Mouse (Mus musculus) heart, postnatal 0 days (tissue): ENCODE results near the gene Col19a1.

Experiments used
- CTCF ChIP-seq: IDR thresholded peaks from 2 replicates; pipeline ENCODE4 v1.5.1; 2016; ENCODE audit warnings: antibody characterized with exemption, control low read depth, low read depth
- EP300 ChIP-seq: IDR thresholded peaks from 2 replicates; pipeline ENCODE4 v1.6.1; 2016; ENCODE audit warnings: antibody characterized with exemption, low read depth

GRCm38 (mm10) chr1:24458015-24458414 is 129.3 kb downstream of the Col19a1 start:
- no peak for TF ChIP-seq CTCF
- no peak for TF ChIP-seq EP300
